ENCODE assay signal across 12 mouse cellular contexts in the genomic region with DNA sequence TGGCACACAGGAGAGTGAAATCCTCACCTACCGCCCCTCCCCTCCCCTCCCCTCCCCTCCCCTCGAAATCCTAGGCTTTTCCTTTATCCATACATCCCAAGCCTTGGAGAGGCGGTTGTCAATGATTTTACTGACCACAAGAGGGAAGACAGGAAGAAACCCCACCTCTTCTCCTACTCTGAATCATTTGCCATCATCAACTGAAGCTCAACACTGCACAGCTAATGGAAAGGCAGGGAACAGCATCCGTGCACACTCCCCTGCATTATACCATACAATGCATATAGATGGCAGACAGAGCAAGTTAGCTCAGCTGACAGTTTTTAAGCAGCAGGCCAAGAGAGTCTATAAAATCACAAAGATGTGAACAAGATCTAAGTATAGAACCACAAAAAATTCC. TPM values are rescaled to one million over a fixed set of nuclear protein-coding genes. Genes with fewer than 3 reads are reported as not detected.
DNase-seq lines count a peak whose midpoint lies in the region; ATAC-seq lines count a peak whose summit lies in the region.
"Had no signal": no experiment of that assay in that cellular context is flagged by ENCODE, and none has a peak within 500 bp of the region (broad histone marks: within the 10 kb centered on the region; RNA-seq: fewer than 3 reads in every experiment).

No protein-coding gene starts in this region.

- no peaks in the 10 kb centered on the region for H3K9me3 ChIP-seq in embryonic facial prominence, embryonic 12.5 days
- no peaks in the 10 kb centered on the region for H3K9me3 ChIP-seq in embryonic facial prominence, embryonic 10.5 days
- no peaks in the 10 kb centered on the region for H3K9me3 ChIP-seq in midbrain, embryonic 12.5 days
- H3K9me3 ChIP-seq: heart, embryonic 15.5 days had no signal

- DNase-seq in embryonic facial prominence, embryonic 10.5 days (ENCODE audit: low spot score) = no peak
- peak; percentile 30 for DNase-seq in right cerebral cortex, postnatal 4 days
- DNase-seq in right cerebral cortex, adult 2 months (ENCODE audit: low spot score in 2 of 2) = no peak
- DNase-seq in spleen, postnatal 14 days (ENCODE audit: low spot score in 2 of 2) = no peak
- DNase-seq in left cerebral cortex, adult 9 months (ENCODE audit: low spot score in 2 of 2) = no peak
- DNase-seq: kidney, adult 2 months; lung, adult 2 months; thymus, postnatal 36 days had no signal

- WGBS in embryonic facial prominence, embryonic 12.5 days = 17% methylated on average over 4 of the region's 4 CpGs
- WGBS in embryonic facial prominence, embryonic 10.5 days = 25% methylated on average over 4 of the region's 4 CpGs
- 13% methylated on average over 4 of the region's 4 CpGs for WGBS in midbrain, embryonic 12.5 days

- no peaks in the 10 kb centered on the region for H3K27me3 ChIP-seq in embryonic facial prominence, embryonic 12.5 days
- no peaks in the 10 kb centered on the region for H3K27me3 ChIP-seq in embryonic facial prominence, embryonic 10.5 days (replicated peaks; ENCODE audit: low read depth, poor library complexity, severe bottlenecking)
- H3K27me3 ChIP-seq in midbrain, embryonic 12.5 days = no peaks in the 10 kb centered on the region
- H3K27me3 ChIP-seq: heart, embryonic 15.5 days had no signal

- no peak overlapping the region for H3K9ac ChIP-seq in embryonic facial prominence, embryonic 12.5 days
- H3K9ac ChIP-seq in midbrain, embryonic 12.5 days (replicated peaks) = no peak overlapping the region
- H3K9ac ChIP-seq: heart, embryonic 15.5 days had no signal

- no peak for ATAC-seq in embryonic facial prominence, embryonic 12.5 days (ENCODE audit: insufficient number of reproducible peaks, insufficient read depth, low FRiP score, low TSS enrichment)
- ATAC-seq in midbrain, embryonic 12.5 days (ENCODE audit: low FRiP score, low read depth) = peak; percentile 83
- no peak for ATAC-seq in megakaryocyte, adult 5-6 weeks (ENCODE audit: poor library complexity, severe bottlenecking)

- H3K4me1 ChIP-seq in embryonic facial prominence, embryonic 12.5 days = peaks cover 27% of the 10 kb centered on the region
- peaks cover 23% of the 10 kb centered on the region for H3K4me1 ChIP-seq in embryonic facial prominence, embryonic 10.5 days
- H3K4me1 ChIP-seq in midbrain, embryonic 12.5 days = peaks cover 25% of the 10 kb centered on the region

- no peak overlapping the region for H3K4me2 ChIP-seq in embryonic facial prominence, embryonic 12.5 days (replicated peaks)
- peak overlapping the region; percentile 32 for H3K4me2 ChIP-seq in midbrain, embryonic 12.5 days (replicated peaks)
- H3K4me2 ChIP-seq: heart, embryonic 15.5 days had no signal

- H3K36me3 ChIP-seq in embryonic facial prominence, embryonic 12.5 days = no peaks in the 10 kb centered on the region
- no peaks in the 10 kb centered on the region for H3K36me3 ChIP-seq in embryonic facial prominence, embryonic 10.5 days (replicated peaks)
- H3K36me3 ChIP-seq in midbrain, embryonic 12.5 days = no peaks in the 10 kb centered on the region
- H3K36me3 ChIP-seq: heart, embryonic 15.5 days had no signal

- no peak overlapping the region for H3K4me3 ChIP-seq in embryonic facial prominence, embryonic 12.5 days
- no peak overlapping the region for H3K4me3 ChIP-seq in embryonic facial prominence, embryonic 10.5 days
- H3K4me3 ChIP-seq in midbrain, embryonic 12.5 days = peak overlapping the region; percentile 26
- H3K4me3 ChIP-seq: heart, embryonic 15.5 days had no signal

- H3K27ac ChIP-seq in embryonic facial prominence, embryonic 12.5 days = 0 out of 2 replicates have a peak overlapping the region, but pooled peaks have one; percentile 30
- no peak overlapping the region for H3K27ac ChIP-seq in embryonic facial prominence, embryonic 10.5 days (replicated peaks)
- H3K27ac ChIP-seq in midbrain, embryonic 12.5 days (replicated peaks) = peak overlapping the region; percentile 77
- H3K27ac ChIP-seq: heart, embryonic 15.5 days had no signal

RNA-seq across cellular contexts. Expression of gene Arhgef12, which starts 35.9 kb away (rescaled TPM):
- polyA plus RNA-seq in embryonic facial prominence, embryonic 12.5 days (2016; fragmentation: Nextera tagmentation; extraction: Ambion mirVana) = 17.0 and 19.7 TPM in 2 replicates
- 9.1 and 9.3 TPM in 2 replicates for polyA plus RNA-seq in embryonic facial prominence, embryonic 10.5 days (2016; fragmentation: Nextera tagmentation; extraction: Ambion mirVana)
- polyA plus RNA-seq in midbrain, embryonic 12.5 days (2016; fragmentation: Nextera tagmentation; extraction: Ambion mirVana) = 16.6 and 17.4 TPM in 2 replicates
- 0.78 and 1.9 TPM in 2 replicates for total RNA-seq in megakaryocyte, adult 5-6 weeks (2015)
- 1.1 and 5.7 TPM in 2 replicates for total RNA-seq in megakaryocyte, adult 5-6 weeks (2017)

RNA-seq across cellular contexts. Expression of gene Tmem136, which starts 45.2 kb away (rescaled TPM):
- polyA plus RNA-seq in embryonic facial prominence, embryonic 12.5 days (2016; fragmentation: Nextera tagmentation; extraction: Ambion mirVana) = 10.0 and 11.2 TPM in 2 replicates
- 11.8 and 12.0 TPM in 2 replicates for polyA plus RNA-seq in embryonic facial prominence, embryonic 10.5 days (2016; fragmentation: Nextera tagmentation; extraction: Ambion mirVana)
- polyA plus RNA-seq in midbrain, embryonic 12.5 days (2016; fragmentation: Nextera tagmentation; extraction: Ambion mirVana) = 11.0 and 13.0 TPM in 2 replicates
- total RNA-seq in megakaryocyte, adult 5-6 weeks (2015) = not detected in 2 replicates
- total RNA-seq in megakaryocyte, adult 5-6 weeks (2017) = not detected in 2 replicates
